Mouse (Mus musculus): Measurements from ENCODE around the gene Tuba3a.
A peak's percentile ranks its signal among the peaks of the same experiment; 100 is the strongest.

The Tuba3a gene

GRCm38 (mm10) chr6:125285890-125286289 lies at the start of gene Tuba3a:
Tuba3a (minus strand) TSS chr6:125286042.
- no peak for DNase-seq (ENCODE audit: low read depth)

- DNase-seq (ENCODE audit: low read depth) = no peak
Observed at GRCm38 (mm10) chr6:125334356-125334755, 48.5 kb upstream of the Tuba3a start.

- no peak for DNase-seq (ENCODE audit: low read depth)
Observed at GRCm38 (mm10) chr6:125333112-125333899, 47.5 kb upstream of the Tuba3a start.

GRCm38 (mm10) chr6:125330626-125331326 lies 44.9 kb upstream of the Tuba3a start:
- peak; percentile 31 for DNase-seq (ENCODE audit: low read depth)

- no peak for DNase-seq (ENCODE audit: low read depth)
Observed at GRCm38 (mm10) chr6:125328243-125328642, 42.4 kb upstream of the Tuba3a start.

- DNase-seq (ENCODE audit: low read depth) = no peak
Observed at GRCm38 (mm10) chr6:125325337-125325736, 39.5 kb upstream of the Tuba3a start.

GRCm38 (mm10) chr6:125323547-125323946 lies 37.7 kb upstream of the Tuba3a start:
- no peak for DNase-seq (ENCODE audit: low read depth)

GRCm38 (mm10) chr6:125322794-125323193 lies 37.0 kb upstream of the Tuba3a start:
- no peak for DNase-seq (ENCODE audit: low read depth)

GRCm38 (mm10) chr6:125321114-125321855 lies 35.4 kb upstream of the Tuba3a start:
- no peak for DNase-seq (ENCODE audit: low read depth)

GRCm38 (mm10) chr6:125320323-125320722 lies 34.5 kb upstream of the Tuba3a start, which contains the start of gene Scnn1a:
Scnn1a (plus strand) TSS chr6:125320659.
- no peak for DNase-seq (ENCODE audit: low read depth)

- DNase-seq (ENCODE audit: low read depth) = no peak
Observed at GRCm38 (mm10) chr6:125319919-125320296, 34.1 kb upstream of the Tuba3a start.

- no peak for DNase-seq (ENCODE audit: low read depth)
Observed at GRCm38 (mm10) chr6:125318981-125319918, 33.4 kb upstream of the Tuba3a start.

GRCm38 (mm10) chr6:125317077-125317476 lies 31.2 kb upstream of the Tuba3a start:
- no peak for DNase-seq (ENCODE audit: low read depth)

GRCm38 (mm10) chr6:125314746-125315145 lies 28.9 kb upstream of the Tuba3a start:
- DNase-seq (ENCODE audit: low read depth) = no peak

GRCm38 (mm10) chr6:125314231-125314563 lies 28.4 kb upstream of the Tuba3a start:
- no peak for DNase-seq (ENCODE audit: low read depth)

GRCm38 (mm10) chr6:125313546-125314230 lies 27.8 kb upstream of the Tuba3a start, which contains the start of gene Ltbr:
Ltbr (minus strand) TSS chr6:125313885.
- no peak for DNase-seq (ENCODE audit: low read depth)

GRCm38 (mm10) chr6:125312581-125313355 lies 26.9 kb upstream of the Tuba3a start:
- DNase-seq (ENCODE audit: low read depth) = no peak

GRCm38 (mm10) chr6:125312171-125312570 lies 26.3 kb upstream of the Tuba3a start:
- DNase-seq (ENCODE audit: low read depth) = no peak

- DNase-seq (ENCODE audit: low read depth) = no peak
Observed at GRCm38 (mm10) chr6:125309406-125309805, 23.6 kb upstream of the Tuba3a start.

GRCm38 (mm10) chr6:125308921-125309320 lies 23.1 kb upstream of the Tuba3a start:
- DNase-seq (ENCODE audit: low read depth) = no peak

Measured in c-Kit-positive CD71-positive TER-119-negative erythroid progenitor cells, embryonic 14.5 days (primary cell).